Mouse (Mus musculus): ENCODE results near the gene Ttc7b.
A peak's percentile ranks its signal among the peaks of the same experiment; 100 is the strongest.

Ttc7b gene

DNA sequence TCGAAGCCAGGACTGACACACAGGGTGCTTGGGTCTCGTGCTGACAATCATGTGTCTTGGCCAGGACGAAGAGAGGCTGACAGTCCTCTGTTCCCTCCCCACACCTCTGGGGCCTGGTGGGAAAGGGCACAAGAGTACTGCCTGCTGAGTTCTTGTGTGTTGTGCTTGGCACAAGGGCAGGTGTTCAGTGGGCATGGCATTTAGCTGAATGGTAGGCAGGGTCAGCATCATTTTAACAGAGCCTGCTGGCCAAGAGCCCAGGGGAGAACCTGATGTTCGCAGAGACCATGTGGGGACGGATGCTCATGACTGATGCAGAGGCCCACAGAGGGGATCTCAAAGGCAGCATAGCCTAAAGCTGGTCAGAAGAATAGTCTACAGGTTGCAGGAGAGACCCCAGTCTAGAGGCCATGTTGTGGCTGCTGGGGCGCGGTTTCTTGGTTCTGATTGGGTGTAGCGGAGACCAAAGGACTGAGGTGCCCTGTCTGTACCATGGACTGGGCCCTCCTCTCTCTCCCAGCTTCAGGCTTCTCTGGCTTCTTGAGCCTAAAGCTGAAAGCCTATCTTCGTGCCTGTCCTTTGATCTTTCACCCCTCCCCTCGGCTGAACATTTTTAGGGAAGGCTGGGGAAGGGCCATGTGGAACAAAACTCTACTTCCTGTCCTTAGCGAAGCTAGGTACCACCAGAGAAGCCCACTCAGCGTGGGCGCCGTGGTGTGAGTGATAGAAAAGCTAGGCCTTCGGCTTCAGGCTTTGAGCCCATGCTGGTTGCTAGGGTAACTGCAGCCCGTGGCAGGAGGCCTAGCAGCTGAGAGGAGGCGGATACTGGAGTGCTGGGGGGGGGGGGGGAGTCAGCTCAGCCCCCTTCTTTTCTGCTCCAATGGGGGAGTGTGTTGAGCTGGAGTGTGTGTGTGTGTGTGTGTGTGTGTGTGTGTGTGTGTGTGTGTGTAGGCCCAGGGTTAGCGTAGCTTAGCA lies 229.6 kb downstream of the Ttc7b start:
- DNase-seq: peak; percentile 50

DNA sequence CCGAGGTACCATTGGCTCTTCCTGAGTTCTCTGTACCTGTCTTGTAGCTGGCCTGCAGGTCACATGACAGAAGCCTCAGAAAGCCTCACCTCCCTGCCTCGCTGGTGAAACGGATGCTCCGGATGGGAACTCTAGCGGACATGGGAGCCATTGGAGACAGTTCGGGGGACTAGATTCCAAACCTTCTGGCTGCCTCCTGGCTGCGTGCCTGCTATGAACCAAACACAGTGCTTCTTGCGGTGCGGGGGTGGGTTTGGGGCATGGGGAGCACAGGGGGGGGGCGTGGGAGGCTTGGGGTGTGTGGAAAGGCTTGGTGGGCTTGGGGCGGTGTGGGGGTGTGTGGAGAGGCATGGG lies 230.5 kb downstream of the Ttc7b start:
- peak; percentile 76 for DNase-seq

GRCm38 (mm10) chr12:100289267-100290177 lies 231.1 kb downstream of the Ttc7b start:
- DNase-seq: peak; percentile 75

GRCm38 (mm10) chr12:100288018-100288417 lies 232.6 kb downstream of the Ttc7b start:
- DNase-seq: no peak

DNA sequence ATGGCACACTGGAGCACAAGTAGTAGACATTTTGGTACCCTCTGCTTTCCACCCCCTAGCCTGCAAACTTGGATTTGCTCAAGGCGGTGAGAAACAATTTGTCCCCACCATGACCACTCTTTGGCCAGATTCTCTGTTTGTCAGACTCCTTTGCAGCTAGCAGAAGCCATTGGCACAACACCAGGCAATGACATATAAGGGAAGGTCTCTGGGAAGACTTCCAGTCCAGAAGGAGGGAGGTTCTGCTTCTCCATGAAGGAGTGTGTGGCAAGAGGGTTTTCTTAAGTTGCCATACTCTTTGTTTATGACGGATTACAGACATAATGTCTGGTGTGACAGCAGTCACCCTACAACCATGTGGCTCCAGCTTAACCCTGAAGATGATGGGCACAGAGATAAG lies 233.1 kb downstream of the Ttc7b start:
- DNase-seq: no peak

- DNase-seq: no peak
Measured at GRCm38 (mm10) chr12:100283283-100283682, 237.3 kb downstream of the Ttc7b start.

GRCm38 (mm10) chr12:100282025-100282885 lies 238.4 kb downstream of the Ttc7b start:
- DNase-seq: no peak

DNA sequence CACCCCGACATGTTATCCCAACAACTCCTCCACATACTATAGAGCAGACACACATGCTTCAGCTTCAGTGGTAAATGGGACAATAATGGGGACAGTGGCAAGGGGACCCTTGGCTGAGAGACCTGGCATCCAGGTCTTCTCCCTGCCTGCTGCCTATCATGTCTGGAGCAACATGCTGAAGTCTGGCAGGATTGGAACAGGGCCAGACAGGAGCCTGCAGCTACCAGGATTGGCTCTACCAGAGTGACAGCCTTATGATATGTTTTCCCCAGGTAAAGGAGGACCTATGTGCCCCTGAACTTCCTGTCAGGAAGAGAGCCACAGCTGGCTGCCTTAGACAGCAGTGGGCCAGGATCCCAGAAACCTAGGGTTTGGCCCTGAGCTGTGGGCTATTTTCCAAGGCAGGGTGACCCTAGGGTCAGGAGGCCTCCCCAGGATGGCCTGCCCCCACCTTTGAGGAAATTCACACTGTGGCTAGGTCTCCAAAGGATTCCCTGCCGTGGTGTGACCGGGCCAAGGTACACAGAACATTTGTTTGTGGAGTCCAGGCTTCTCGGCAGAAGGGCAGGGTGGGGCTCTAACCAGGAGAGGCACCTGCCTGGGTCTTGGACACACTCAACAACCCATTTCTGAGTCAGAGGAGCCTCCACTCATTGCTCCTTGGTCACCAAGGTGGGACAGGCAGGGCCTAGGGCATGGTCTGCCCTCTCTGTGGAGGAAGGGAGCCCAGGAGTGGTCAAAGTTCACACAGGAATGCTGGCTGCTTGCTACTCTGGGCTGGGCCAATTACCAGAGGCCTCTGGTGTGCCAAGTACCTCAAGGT lies 239.4 kb downstream of the Ttc7b start:
- no peak for DNase-seq

GRCm38 (mm10) chr12:100279898-100280297 lies 240.7 kb downstream of the Ttc7b start:
- DNase-seq: no peak

DNA sequence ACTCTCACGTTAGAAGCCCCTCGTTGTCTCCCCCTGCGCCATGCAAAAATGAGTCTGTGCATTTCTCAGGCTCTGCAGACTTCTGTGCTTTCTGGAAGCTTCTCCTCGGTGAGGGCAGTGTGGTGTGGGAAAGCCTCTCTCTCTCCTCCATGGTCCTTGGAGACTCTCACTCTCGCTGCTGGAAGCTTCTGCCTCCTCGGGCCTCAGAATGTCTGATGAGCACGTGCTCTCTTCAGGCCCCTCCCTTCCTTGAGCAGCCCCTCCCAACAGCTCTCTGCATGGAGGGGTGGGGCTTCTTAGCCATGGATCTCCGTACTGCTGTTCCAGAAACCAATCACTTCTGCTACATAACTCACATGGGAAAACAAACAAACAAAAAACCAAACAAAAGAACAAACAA lies 242.3 kb downstream of the Ttc7b start:
- DNase-seq: no peak

DNA sequence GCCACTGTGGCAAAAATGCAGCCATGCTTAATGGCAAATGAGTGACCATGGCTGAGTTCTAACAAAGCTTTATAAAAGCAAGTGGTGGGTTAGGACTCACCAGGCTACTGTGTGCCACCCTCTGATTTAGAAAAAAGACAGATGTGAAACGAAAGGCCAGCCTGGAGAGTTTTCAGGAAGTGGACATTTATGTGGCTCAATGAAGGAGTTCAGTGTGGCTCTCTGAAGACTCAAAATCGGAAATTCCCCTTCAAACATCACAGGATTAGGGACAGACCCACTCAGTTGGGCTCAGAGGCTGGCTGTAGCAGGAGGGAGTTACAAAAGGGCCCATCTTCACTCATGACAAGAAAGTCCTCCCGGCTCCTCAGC lies 243.1 kb downstream of the Ttc7b start:
- no peak for DNase-seq

GRCm38 (mm10) chr12:100276607-100277533 lies 243.8 kb downstream of the Ttc7b start:
- no peak for DNase-seq

GRCm38 (mm10) chr12:100275850-100276249 lies 244.8 kb downstream of the Ttc7b start:
- DNase-seq: no peak

- DNase-seq: no peak
Measured at GRCm38 (mm10) chr12:100273033-100273432, 247.6 kb downstream of the Ttc7b start.

GRCm38 (mm10) chr12:100269967-100270662 lies 250.5 kb downstream of the Ttc7b start:
- DNase-seq: no peak

DNA sequence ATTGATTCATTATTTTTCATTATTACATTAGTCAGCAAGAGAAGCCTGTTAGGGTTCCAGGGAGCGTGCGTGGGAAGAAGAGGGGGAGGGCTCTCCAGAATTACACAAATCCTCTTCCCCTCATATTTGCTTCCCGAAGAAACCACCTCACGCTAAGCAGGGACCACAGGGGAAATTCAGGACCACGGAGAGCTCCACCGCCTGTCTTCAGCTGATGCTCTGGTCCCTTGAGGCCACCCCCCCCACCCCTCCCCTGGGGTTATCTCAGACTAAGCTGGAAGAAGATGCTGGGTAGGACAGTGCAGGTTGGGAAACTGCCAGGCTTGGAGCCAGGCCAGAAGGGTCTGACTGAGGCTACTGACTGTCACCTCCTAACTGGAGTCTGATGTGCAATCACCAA lies 252.6 kb downstream of the Ttc7b start:
- no peak for DNase-seq

DNA sequence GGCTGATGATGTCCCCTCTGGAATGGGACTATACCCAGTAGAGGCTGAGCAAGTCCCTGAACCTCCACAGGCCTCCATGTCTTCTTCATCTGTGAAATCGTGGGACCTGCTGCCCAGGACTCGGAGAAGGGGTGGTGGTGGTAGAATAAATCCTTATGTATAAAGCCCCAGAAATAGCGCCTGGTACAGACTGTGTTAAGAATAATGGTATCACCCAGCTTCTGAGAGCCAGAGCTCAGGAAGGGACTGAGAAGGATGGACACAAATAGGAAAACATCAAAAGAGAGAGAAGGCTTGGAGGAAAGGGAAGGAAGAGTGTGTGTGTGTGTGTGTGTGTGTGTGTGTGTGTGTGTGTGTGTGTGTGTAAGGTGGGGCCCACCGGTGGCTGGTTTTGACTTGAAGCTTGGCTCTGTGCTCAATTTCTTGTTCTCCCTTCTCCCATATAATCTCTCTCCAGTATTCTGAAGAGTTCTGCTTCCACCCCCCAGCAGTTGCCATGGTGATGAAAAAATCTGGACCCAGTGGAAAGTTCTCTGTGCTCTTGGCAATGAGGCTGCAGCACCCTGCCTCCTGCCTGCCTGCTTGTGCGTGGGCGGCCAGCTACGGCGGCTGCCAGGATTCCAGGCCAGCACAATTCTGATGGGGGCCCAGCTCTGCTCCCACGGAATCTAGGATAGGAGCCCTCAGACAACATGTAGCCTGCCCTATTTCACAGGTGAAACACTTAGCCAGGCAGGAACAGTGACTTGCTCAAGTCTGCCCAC lies 254.9 kb downstream of the Ttc7b start:
- peak; percentile 98 for DNase-seq

- DNase-seq: no peak
Measured at GRCm38 (mm10) chr12:100264941-100265340, 255.7 kb downstream of the Ttc7b start.

DNA sequence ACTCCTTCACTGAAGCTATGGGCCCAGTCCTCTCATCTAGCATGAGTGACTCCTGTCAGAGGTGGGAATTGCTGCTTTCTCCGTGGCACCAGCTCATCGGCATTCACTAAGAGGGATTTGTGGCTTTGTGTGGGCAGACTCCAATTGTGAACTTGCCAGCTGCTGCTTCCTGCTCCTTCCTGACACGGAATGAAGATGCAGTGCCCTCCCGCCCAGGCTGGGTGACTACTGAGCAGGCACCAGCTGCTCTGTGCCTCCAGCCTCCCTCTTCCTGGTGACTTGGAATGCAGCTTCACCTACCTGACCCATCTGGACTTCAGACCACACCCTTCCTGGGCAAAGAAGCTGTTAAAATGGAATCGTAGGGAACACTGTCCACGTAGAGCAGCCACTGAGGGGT lies 257.8 kb downstream of the Ttc7b start:
- DNase-seq: no peak
